Mouse (Mus musculus): ENCODE measurements around the gene Nckap5. TPM values are rescaled to one million over a fixed set of nuclear protein-coding genes. Genes with fewer than 3 reads are reported as not detected.

Nckap5 gene
- polyA plus RNA-seq, 1 experiment from 2014 or later, result 4.8 TPM

GRCm38 (mm10) chr1:126233196-126233595 is 597.4 kb downstream of the Nckap5 start:
- ATAC-seq (ENCODE audit: insufficient read depth, low FRiP score), result no peak

GRCm38 (mm10) chr1:126231199-126231598 is 599.4 kb downstream of the Nckap5 start:
- H3K4me1 ChIP-seq (ENCODE audit: control insufficient read depth, insufficient read depth, low read length), result no peaks in the 10 kb centered on the region
- no peak for ATAC-seq (ENCODE audit: insufficient read depth, low FRiP score)
- H3K36me3 ChIP-seq (ENCODE audit: control insufficient read depth, insufficient read depth, low read length), result no peaks in the 10 kb centered on the region
- no peak overlapping the region for H3K4me2 ChIP-seq (ENCODE audit: low read depth, low read length)
- H3K9ac ChIP-seq (ENCODE audit: low read length), result no peak overlapping the region
- H3K4me3 ChIP-seq (replicated peaks; ENCODE audit: low read length), result no peak overlapping the region
- no peaks in the 10 kb centered on the region for H3K27me3 ChIP-seq (ENCODE audit: control insufficient read depth, insufficient read depth, low read length)
- H3K27ac ChIP-seq (ENCODE audit: low read length), result no peak overlapping the region
- H3K9me3 ChIP-seq (replicated peaks; ENCODE audit: control insufficient read depth, low read length), result no peaks in the 10 kb centered on the region
- WGBS, result 67% methylated on average over 9 of the region's 9 CpGs

More at GRCm38 (mm10) chr1:126233196-126233595, 597.4 kb downstream of the Nckap5 start:
- Histone ChIP-seq H3K27me3 (ENCODE audit: control insufficient read depth, insufficient read depth, low read length) (no peaks in the 10 kb centered on the region), H3K4me1 (ENCODE audit: control insufficient read depth, insufficient read depth, low read length) (no peaks in the 10 kb centered on the region), H3K4me3 (replicated peaks; ENCODE audit: low read length) (no peak overlapping the region), H3K36me3 (ENCODE audit: control insufficient read depth, insufficient read depth, low read length) (no peaks in the 10 kb centered on the region), H3K9ac (ENCODE audit: low read length) (no peak overlapping the region), H3K27ac (ENCODE audit: low read length) (no peak overlapping the region), H3K4me2 (ENCODE audit: low read depth, low read length) (no peak overlapping the region), H3K9me3 (replicated peaks; ENCODE audit: control insufficient read depth, low read length) (no peaks in the 10 kb centered on the region)
- 65% methylated on average over 4 of the region's 4 CpGs for WGBS

DNA sequence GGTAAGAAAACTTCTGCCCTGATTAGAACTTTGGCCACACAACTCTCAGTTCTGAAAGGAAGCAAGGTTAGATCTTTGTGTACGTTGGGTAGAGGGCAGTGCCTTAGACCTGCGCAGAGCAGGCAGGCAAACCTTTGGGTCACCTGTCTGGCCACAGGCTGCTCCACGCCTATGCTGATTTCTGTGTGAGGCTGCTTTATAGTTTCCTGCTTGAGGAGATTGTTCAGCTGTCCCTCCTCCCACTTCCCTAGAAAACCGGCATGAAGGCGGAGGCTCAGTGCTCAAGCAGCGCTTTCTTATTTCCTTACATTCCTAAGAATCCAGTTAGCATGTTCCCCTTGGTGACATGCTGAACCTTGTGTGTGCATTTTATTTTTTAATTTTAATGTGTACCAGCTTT is 620.4 kb downstream of the Nckap5 start:
- H3K4me3 ChIP-seq (replicated peaks; ENCODE audit: low read length), result no peak overlapping the region
- no peaks in the 10 kb centered on the region for H3K9me3 ChIP-seq (replicated peaks; ENCODE audit: control insufficient read depth, low read length)
- 55% methylated on average over 6 of the region's 6 CpGs for WGBS
- no peak overlapping the region for H3K4me2 ChIP-seq (ENCODE audit: low read depth, low read length)
- no peak overlapping the region for H3K27ac ChIP-seq (ENCODE audit: low read length)
- no peaks in the 10 kb centered on the region for H3K36me3 ChIP-seq (ENCODE audit: control insufficient read depth, insufficient read depth, low read length)
- no peaks in the 10 kb centered on the region for H3K4me1 ChIP-seq (ENCODE audit: control insufficient read depth, insufficient read depth, low read length)
- H3K27me3 ChIP-seq (ENCODE audit: control insufficient read depth, insufficient read depth, low read length), result no peaks in the 10 kb centered on the region
- no peak overlapping the region for H3K9ac ChIP-seq (ENCODE audit: low read length)
- ATAC-seq (ENCODE audit: insufficient read depth, low FRiP score), result no peak

DNA sequence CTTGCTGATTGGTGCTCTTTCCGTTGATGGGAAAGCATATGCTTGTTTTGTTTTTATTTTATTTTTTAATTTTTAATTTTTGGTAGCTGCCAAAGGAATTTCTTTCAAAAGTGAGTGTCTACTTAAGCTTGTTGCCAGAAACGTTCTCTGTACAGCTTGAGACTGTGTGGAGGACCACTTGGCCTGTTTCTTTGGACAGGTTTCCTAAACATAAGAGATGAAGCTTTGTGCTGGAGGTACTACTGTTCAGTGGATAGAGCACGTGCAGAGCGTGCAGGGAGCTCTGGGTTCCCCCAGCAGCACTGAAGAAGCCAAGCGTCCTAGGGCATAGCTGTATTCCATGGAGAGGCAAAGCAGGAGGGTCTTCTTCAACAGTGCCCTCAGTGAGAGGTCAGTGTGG is 620.9 kb downstream of the Nckap5 start:
- Histone ChIP-seq H3K27me3 (ENCODE audit: control insufficient read depth, insufficient read depth, low read length) (no peaks in the 10 kb centered on the region), H3K4me1 (ENCODE audit: control insufficient read depth, insufficient read depth, low read length) (no peaks in the 10 kb centered on the region), H3K9me3 (replicated peaks; ENCODE audit: control insufficient read depth, low read length) (no peaks in the 10 kb centered on the region), H3K36me3 (ENCODE audit: control insufficient read depth, insufficient read depth, low read length) (no peaks in the 10 kb centered on the region), H3K4me2 (ENCODE audit: low read depth, low read length) (no peak overlapping the region), H3K27ac (ENCODE audit: low read length) (no peak overlapping the region), H3K4me3 (replicated peaks; ENCODE audit: low read length) (no peak overlapping the region), H3K9ac (ENCODE audit: low read length) (no peak overlapping the region)
- WGBS, result 85% methylated on average over 5 of the region's 5 CpGs
- no peak for ATAC-seq (ENCODE audit: insufficient read depth, low FRiP score)

DNA sequence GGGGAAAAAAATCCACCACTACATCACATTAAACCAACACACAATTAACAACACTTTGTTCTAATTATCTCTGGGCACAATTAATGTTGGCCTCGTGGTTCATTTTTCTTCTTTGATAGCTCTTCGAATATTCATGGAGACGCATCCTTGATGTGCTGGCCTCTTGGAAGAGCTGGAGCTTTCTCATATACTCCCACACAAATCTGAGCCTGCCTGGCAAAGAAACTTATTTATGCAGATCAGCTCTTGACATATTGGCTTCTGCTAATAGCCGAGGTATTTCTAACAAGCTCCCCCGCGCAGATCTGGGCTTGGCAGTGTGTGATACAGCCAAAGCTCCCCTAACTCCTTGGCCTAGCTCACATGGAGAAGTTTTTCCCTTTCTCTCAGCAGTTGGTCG is 621.5 kb downstream of the Nckap5 start:
- Histone ChIP-seq H3K27me3 (ENCODE audit: control insufficient read depth, insufficient read depth, low read length) (no peaks in the 10 kb centered on the region), H3K36me3 (ENCODE audit: control insufficient read depth, insufficient read depth, low read length) (no peaks in the 10 kb centered on the region), H3K27ac (ENCODE audit: low read length) (no peak overlapping the region), H3K4me1 (ENCODE audit: control insufficient read depth, insufficient read depth, low read length) (no peaks in the 10 kb centered on the region), H3K4me3 (replicated peaks; ENCODE audit: low read length) (no peak overlapping the region), H3K9ac (ENCODE audit: low read length) (no peak overlapping the region), H3K4me2 (ENCODE audit: low read depth, low read length) (no peak overlapping the region), H3K9me3 (replicated peaks; ENCODE audit: control insufficient read depth, low read length) (no peaks in the 10 kb centered on the region)
- ATAC-seq (ENCODE audit: insufficient read depth, low FRiP score), result no peak
- WGBS, result 84% methylated on average over 7 of the region's 7 CpGs

DNA sequence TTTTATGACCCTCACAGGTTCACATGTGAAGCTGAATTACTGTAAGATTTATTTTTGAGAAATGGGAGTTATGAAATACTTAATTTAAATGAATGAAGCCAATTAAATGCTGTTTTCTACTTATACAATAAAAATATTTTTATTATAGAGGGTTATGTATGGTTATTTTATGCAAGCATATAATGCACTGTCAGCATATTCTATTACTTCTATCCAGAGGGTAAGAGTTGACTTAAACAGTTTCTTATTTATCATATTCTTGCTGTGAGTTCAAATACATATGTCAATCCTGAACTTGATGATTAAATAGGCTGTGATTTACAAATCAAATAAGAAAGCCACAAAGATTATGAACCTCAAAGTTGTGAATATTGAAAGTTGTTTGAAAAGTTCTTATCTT is 633.7 kb downstream of the Nckap5 start:
- Histone ChIP-seq H3K4me1 (ENCODE audit: control insufficient read depth, insufficient read depth, low read length) (no peaks in the 10 kb centered on the region), H3K27ac (ENCODE audit: low read length) (no peak overlapping the region), H3K4me3 (replicated peaks; ENCODE audit: low read length) (no peak overlapping the region), H3K9me3 (replicated peaks; ENCODE audit: control insufficient read depth, low read length) (no peaks in the 10 kb centered on the region), H3K36me3 (ENCODE audit: control insufficient read depth, insufficient read depth, low read length) (no peaks in the 10 kb centered on the region), H3K4me2 (ENCODE audit: low read depth, low read length) (no peak overlapping the region), H3K27me3 (ENCODE audit: control insufficient read depth, insufficient read depth, low read length) (no peaks in the 10 kb centered on the region), H3K9ac (ENCODE audit: low read length) (no peak overlapping the region)
- no peak for ATAC-seq (ENCODE audit: insufficient read depth, low FRiP score)

DNA sequence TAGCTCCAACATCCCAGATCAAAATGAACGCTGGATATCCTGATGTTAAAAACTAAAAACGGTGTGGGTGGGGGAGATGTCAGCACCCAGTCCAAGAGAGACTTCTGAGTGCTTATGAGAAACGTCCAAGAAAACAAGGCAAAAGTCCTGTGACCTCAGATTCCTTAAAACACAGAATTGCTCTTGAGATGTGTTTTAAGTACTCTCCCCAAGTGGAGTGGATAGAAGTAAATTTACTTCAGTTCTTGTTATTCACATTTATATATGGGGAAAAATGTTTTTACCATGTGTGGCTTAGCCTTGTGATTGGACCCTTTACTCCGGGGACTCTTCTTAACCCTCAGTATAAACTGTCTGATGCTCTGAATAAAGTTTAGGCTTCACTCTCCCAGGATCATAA is 640.2 kb downstream of the Nckap5 start:
- Histone ChIP-seq H3K27ac (ENCODE audit: low read length) (no peak overlapping the region), H3K4me2 (ENCODE audit: low read depth, low read length) (no peak overlapping the region), H3K4me1 (ENCODE audit: control insufficient read depth, insufficient read depth, low read length) (no peaks in the 10 kb centered on the region), H3K9ac (ENCODE audit: low read length) (no peak overlapping the region), H3K27me3 (ENCODE audit: control insufficient read depth, insufficient read depth, low read length) (no peaks in the 10 kb centered on the region), H3K36me3 (ENCODE audit: control insufficient read depth, insufficient read depth, low read length) (no peaks in the 10 kb centered on the region), H3K9me3 (replicated peaks; ENCODE audit: control insufficient read depth, low read length) (no peaks in the 10 kb centered on the region), H3K4me3 (replicated peaks; ENCODE audit: low read length) (no peak overlapping the region)
- 69% methylated on average over 4 of the region's 4 CpGs for WGBS
- no peak for ATAC-seq (ENCODE audit: insufficient read depth, low FRiP score)

DNA sequence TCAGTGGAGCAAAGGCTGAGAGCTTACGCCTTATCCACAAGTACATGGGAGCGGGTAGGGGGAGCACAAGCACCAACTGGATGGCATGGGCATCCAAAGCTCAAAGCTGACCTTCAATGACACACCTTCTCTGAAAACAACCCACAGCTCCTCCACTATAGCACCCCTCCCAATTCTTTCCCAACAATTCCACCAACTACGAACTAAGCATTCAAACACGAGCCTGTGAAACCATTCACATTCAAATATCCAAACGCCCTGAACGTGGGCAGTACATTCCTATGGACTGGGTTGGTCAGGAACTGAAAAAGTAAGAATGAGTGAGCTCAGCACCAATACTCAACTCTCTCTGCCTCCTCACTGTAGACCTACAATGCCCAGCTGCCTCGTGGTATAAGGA is 646.8 kb downstream of the Nckap5 start:
- no peak for ATAC-seq (ENCODE audit: insufficient read depth, low FRiP score)
- Histone ChIP-seq H3K4me2 (ENCODE audit: low read depth, low read length) (no peak overlapping the region), H3K27ac (ENCODE audit: low read length) (no peak overlapping the region), H3K4me3 (replicated peaks; ENCODE audit: low read length) (no peak overlapping the region), H3K36me3 (ENCODE audit: control insufficient read depth, insufficient read depth, low read length) (no peaks in the 10 kb centered on the region), H3K4me1 (ENCODE audit: control insufficient read depth, insufficient read depth, low read length) (no peaks in the 10 kb centered on the region), H3K27me3 (ENCODE audit: control insufficient read depth, insufficient read depth, low read length) (no peaks in the 10 kb centered on the region), H3K9me3 (replicated peaks; ENCODE audit: control insufficient read depth, low read length) (no peaks in the 10 kb centered on the region), H3K9ac (ENCODE audit: low read length) (no peak overlapping the region)
- WGBS, result 87% methylated on average over 7 of the region's 7 CpGs

GRCm38 (mm10) chr1:126168579-126168978 is 662.0 kb downstream of the Nckap5 start:
- no peak for ATAC-seq (ENCODE audit: insufficient read depth, low FRiP score)
- no peak overlapping the region for H3K9ac ChIP-seq (ENCODE audit: low read length)
- H3K27ac ChIP-seq (ENCODE audit: low read length), result no peak overlapping the region
- H3K4me2 ChIP-seq (ENCODE audit: low read depth, low read length), result no peak overlapping the region
- H3K4me3 ChIP-seq (replicated peaks; ENCODE audit: low read length), result no peak overlapping the region
- WGBS, result 75% methylated on average over 1 of the region's 1 CpGs
- H3K27me3 ChIP-seq (ENCODE audit: control insufficient read depth, insufficient read depth, low read length), result no peaks in the 10 kb centered on the region
- H3K36me3 ChIP-seq (ENCODE audit: control insufficient read depth, insufficient read depth, low read length), result no peaks in the 10 kb centered on the region
- no peaks in the 10 kb centered on the region for H3K4me1 ChIP-seq (ENCODE audit: control insufficient read depth, insufficient read depth, low read length)
- H3K9me3 ChIP-seq (replicated peaks; ENCODE audit: control insufficient read depth, low read length), result no peaks in the 10 kb centered on the region

DNA sequence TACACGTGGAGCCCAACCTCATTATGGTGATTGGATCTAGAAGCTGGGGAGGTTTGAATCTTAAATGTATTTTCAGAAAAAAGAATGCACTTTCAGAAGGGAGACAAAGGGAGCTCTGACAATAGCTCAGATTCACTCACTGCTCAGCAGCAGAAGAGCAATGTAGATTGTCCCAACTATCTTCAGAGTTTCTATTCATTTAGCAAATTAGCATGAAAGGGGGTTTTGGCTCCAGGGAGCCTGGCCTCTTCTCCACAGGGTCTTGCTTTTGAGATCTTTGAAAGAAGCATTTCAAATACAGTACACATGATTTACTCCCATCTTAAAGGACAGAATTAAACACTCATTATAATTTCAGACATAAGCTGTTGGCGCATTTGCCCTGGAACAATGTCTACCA is 662.5 kb downstream of the Nckap5 start:
- WGBS, result 58% methylated on average over 2 of the region's 2 CpGs

More for the DNA sequence above, 662.5 kb downstream of the Nckap5 start:
- Histone ChIP-seq H3K4me2 (ENCODE audit: low read depth, low read length) (no peak overlapping the region), H3K27ac (ENCODE audit: low read length) (no peak overlapping the region), H3K4me1 (ENCODE audit: control insufficient read depth, insufficient read depth, low read length) (no peaks in the 10 kb centered on the region), H3K9me3 (replicated peaks; ENCODE audit: control insufficient read depth, low read length) (no peaks in the 10 kb centered on the region), H3K4me3 (replicated peaks; ENCODE audit: low read length) (no peak overlapping the region), H3K36me3 (ENCODE audit: control insufficient read depth, insufficient read depth, low read length) (no peaks in the 10 kb centered on the region), H3K9ac (ENCODE audit: low read length) (no peak overlapping the region), H3K27me3 (ENCODE audit: control insufficient read depth, insufficient read depth, low read length) (no peaks in the 10 kb centered on the region)
- ATAC-seq (ENCODE audit: insufficient read depth, low FRiP score), result no peak

Data from stomach, embryonic 16.5 days (tissue).